Mouse (Mus musculus) kidney, postnatal 0 days (tissue): Measurements from ENCODE around the gene Nrxn3. TPM values are rescaled to one million over a fixed set of nuclear protein-coding genes. Genes with fewer than 3 reads are reported as not detected.

Experiments used
- ATAC-seq: fragments of 200-750 bp; cut with Nextera tagmentation; replicated peaks from 2 replicates; pipeline ENCODE4 v1.8.0; 2017; ENCODE audit warnings: low read depth, moderate number of reproducible peaks, moderate TSS enrichment, moderate library complexity; ENCODE audit not compliant: low FRiP score
- DNase-seq: peaks from one replicate; pipeline ENCODE4 v3.0.0-alpha.2; 2016; ENCODE audit warnings: low spot score
- H3K27ac ChIP-seq: fragments of 300-500 bp; sonication (generic); 2 replicates; pipeline ENCODE4 v1.5.1; 2014; ENCODE audit warnings: mild to moderate bottlenecking
- H3K27me3 ChIP-seq: fragments of 300-500 bp; sonication (generic); 2 replicates; pipeline ENCODE4 v1.6.1; 2014; ENCODE audit warnings: low read length, mixed read lengths; ENCODE audit not compliant: insufficient read depth
- H3K36me3 ChIP-seq: fragments of 300-500 bp; sonication (generic); 2 replicates; pipeline ENCODE4 v1.6.1; 2014; ENCODE audit warnings: low read length, mixed read lengths; ENCODE audit not compliant: insufficient read depth
- H3K4me1 ChIP-seq: fragments of 300-500 bp; sonication (generic); replicated peaks from 2 replicates; pipeline ENCODE4 v1.6.1; 2014; ENCODE audit warnings: antibody characterized with exemption, low read length, mixed read lengths; ENCODE audit not compliant: insufficient read depth
- H3K4me2 ChIP-seq: fragments of 300-500 bp; sonication (generic); 2 replicates; pipeline ENCODE4 v1.6.1; 2014; ENCODE audit warnings: mild to moderate bottlenecking, low read length, moderate library complexity, mixed read lengths
- H3K4me3 ChIP-seq: fragments of 300-500 bp; sonication (generic); replicated peaks from 2 replicates; pipeline ENCODE4 v1.5.1; 2014; ENCODE audit warnings: low read depth, low read length
- H3K9ac ChIP-seq: fragments of 300-500 bp; sonication (generic); 2 replicates; pipeline ENCODE4 v1.6.1; 2014; ENCODE audit warnings: low read depth, low read length
- H3K9me3 ChIP-seq: fragments of 300-500 bp; sonication (generic); replicated peaks from 2 replicates; pipeline ENCODE4 v1.6.1; 2016; ENCODE audit warnings: low read length, inconsistent platforms, mixed read lengths
- CTCF ChIP-seq: IDR thresholded peaks from 2 replicates; pipeline ENCODE4 v1.5.1; 2016; ENCODE audit warnings: antibody characterized with exemption, low read depth, mild to moderate bottlenecking, moderate library complexity
- WGBS: fragments of 180-500 bp; shearing (Covaris S2); extraction: QIAGEN DNeasy Blood & Tissue Kit; methylation state at CpG from one replicate; pipeline ENCODE4 v1.1.7; 2014; 5-methylcytosine and 5-hydroxymethylcytosine counted together
- polyA plus RNA-seq: library from polyadenylated mRNA; unstranded; fragments of >200 nt; fragmentation: Nextera tagmentation; extraction: Ambion mirVana; gene quantifications from 2 replicates; pipeline ENCODE4 v1.2.1, GENCODE M21; 2015

Gene Nrxn3
- polyA plus RNA-seq, 1 experiment from 2014 or later = 3.0 TPM

DNA sequence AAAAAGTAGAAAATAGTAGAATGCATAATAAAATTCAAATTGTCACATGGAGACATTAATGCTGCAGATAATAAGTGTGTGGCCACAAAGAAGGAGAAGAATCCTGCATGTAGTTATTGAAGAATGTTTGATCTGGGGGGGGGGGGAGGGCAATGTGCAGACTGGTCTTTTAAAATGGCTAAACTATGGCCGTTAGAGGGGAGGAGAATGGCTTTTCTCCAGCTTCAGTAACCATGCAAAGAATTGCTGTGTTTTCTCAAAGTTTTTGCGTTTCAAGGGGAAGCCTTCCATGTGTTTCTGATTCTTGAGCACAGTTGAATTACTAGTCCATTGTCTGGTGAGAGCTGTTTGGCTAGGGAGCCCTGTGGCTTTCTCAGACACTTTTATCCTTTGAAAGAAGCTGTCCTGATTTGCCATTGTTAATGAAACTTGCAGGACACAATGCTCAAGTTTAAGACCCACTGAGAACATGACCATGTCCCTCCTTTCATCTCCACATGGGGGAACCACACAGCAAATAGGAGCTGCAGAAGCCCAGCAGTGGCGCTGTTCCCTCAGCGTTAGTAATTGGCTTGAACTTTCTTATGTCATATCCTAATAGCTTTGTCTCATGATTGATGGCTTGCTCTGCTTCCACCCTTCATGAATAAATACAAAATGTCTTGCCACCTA is 808.1 kb downstream of the Nrxn3 start:
- Histone ChIP-seq H3K27me3 (no peaks in the 10 kb centered on the region), H3K9me3 (no peaks in the 10 kb centered on the region), H3K36me3 (no peaks in the 10 kb centered on the region), H3K27ac (no peak overlapping the region), H3K4me2 (no peak overlapping the region), H3K4me1 (no peaks in the 10 kb centered on the region), H3K9ac (no peak overlapping the region), H3K4me3 (no peak overlapping the region)
- peak; percentile 16 for DNase-seq
- ATAC-seq = no peak
- WGBS = 20% methylated on average over 4 of the region's 4 CpGs
- TF ChIP-seq CTCF = peak; percentile 59

DNA sequence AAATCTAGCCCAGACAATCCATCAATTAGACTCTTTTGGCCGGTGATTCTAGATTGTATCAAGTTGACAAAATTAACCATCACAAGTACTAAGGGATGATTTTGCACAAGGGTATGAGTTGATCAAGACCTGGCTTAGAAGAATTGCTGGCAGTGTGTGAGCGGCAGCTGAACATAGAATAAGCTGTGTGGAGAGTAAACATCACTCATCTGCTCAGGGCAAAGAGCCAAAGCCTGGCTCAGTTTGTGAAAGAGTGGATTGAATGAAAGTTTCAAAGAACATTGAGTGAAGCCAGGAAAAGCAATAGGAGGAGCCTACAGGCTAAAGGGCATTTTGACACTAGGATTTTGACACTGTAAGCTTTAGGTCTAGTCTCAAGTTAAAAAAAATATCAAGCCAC is 828.6 kb downstream of the Nrxn3 start:
- H3K9ac ChIP-seq = no peak overlapping the region
- H3K4me1 ChIP-seq = no peaks in the 10 kb centered on the region
- no peak overlapping the region for H3K4me3 ChIP-seq
- DNase-seq (no peak), ATAC-seq (no peak)
- no peak overlapping the region for H3K27ac ChIP-seq
- H3K27me3 ChIP-seq = no peaks in the 10 kb centered on the region
- no peak for TF ChIP-seq CTCF
- 69% methylated on average over 2 of the region's 2 CpGs for WGBS
- no peaks in the 10 kb centered on the region for H3K36me3 ChIP-seq
- no peak overlapping the region for H3K4me2 ChIP-seq
- H3K9me3 ChIP-seq = no peaks in the 10 kb centered on the region

DNA sequence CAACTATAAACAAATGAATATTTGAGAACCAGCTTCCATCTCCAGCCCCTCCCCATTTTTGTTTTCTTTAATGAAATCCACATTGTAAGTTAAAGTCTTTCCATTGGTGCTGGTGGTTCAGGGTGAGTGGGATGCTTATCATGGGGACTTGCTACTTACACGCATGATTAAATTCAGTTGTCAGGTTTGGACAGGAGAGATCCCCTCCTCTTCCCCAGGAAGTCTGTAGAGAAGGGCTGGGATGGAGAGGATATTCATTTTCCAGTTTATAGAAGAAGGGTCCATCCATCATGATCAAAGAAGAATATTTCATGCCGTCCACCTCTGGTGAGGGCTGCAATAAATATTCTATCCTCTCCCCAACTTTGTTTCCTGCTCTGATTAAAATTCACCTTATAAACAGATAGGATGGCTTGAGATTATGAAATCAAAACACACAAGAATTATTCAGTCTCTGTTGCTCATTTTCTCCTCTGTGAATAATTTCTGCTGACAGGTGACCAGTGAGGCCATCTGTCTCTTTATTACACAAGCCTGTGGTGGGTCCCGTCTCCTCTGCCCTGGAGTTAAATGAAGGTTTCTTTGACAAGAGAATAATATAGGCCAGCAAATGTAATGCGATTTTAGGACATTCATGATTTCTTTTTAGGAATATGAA is 830.7 kb downstream of the Nrxn3 start:
- ATAC-seq = no peak
- no peaks in the 10 kb centered on the region for H3K27me3 ChIP-seq

DNA sequence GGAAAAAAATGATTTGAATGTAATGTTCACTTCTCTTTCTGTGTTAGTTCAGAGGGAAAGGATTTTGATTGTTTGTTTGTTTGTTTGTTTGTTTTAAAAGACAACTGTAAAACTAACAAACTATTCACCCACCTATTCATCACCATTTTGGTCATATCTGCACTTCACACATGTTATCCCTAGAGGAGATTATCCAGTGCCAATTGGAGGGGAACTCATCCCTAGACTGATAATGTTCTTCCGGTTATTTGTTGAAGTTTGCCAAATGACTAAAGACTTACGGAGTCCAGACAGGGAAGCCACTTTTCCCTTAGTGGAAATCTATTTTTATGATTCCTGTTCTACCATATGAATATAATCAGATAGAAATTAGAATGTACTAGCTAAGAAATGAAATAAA is 831.5 kb downstream of the Nrxn3 start:
- DNase-seq = no peak
- Histone ChIP-seq H3K4me3 (no peak overlapping the region), H3K9me3 (no peaks in the 10 kb centered on the region), H3K4me1 (no peaks in the 10 kb centered on the region), H3K36me3 (no peaks in the 10 kb centered on the region), H3K27me3 (no peaks in the 10 kb centered on the region), H3K4me2 (no peak overlapping the region), H3K9ac (no peak overlapping the region), H3K27ac (no peak overlapping the region)
- WGBS = 81% methylated on average over 2 of the region's 2 CpGs
- TF ChIP-seq CTCF = no peak
- ATAC-seq = no peak

More for the DNA sequence above, 830.7 kb downstream of the Nrxn3 start:
- Histone ChIP-seq H3K9me3 (no peaks in the 10 kb centered on the region), H3K4me1 (no peaks in the 10 kb centered on the region), H3K9ac (no peak overlapping the region), H3K36me3 (no peaks in the 10 kb centered on the region), H3K4me2 (no peak overlapping the region), H3K27ac (no peak overlapping the region), H3K4me3 (no peak overlapping the region)
- DNase-seq = no peak
- WGBS = 33% methylated on average over 4 of the region's 4 CpGs
- TF ChIP-seq CTCF = no peak

DNA sequence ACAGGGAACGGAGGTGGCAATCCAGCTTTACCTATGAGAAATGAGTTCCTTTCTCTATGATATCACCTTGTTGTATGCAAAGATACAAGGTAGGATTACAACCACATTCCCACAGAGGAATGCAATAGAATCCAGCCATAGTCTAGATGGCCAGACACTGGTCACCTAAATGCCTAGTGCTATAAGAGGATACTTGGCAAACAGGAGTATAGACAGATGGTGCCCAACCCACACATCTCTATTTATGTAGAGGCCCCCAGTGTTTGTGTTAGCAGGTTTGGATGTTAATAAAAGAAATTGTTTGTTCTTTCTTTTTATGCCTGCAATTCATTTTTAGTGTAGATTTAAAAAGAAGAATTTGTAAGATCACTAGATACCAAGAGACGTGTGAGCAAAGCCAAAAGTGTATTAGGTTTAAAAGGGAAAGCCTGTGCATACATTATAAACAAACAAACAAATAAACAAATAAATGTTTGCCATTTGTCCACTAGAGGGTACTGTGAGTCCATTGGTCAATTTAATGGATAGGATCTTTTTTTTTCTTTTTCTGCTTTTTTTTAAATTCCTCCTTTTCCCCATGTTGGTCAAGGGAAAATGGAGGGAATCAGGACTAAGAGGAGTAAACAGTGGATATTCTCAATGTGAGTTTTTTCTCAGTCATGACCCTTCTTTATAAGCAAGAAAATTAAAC is 832.2 kb downstream of the Nrxn3 start:
- no peak for ATAC-seq

DNA sequence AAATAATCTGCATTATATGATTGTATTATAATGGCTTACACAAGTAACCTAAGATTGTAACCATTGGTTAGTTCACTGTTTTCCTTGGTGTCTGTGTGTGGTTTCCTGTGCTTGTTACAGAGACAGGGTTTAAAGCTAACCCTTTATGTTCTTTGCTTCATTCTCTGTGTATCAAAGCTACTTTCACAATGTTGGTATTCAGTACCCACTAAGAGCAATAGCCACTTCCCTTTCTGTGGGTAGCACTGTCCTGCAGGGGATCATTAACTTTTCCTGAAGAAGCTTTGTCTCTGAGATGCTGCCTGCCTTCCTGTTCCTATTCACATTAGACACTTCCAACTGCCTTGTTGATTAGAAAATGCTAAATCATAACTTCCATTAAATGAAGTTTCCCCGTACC is 836.2 kb downstream of the Nrxn3 start:
- 83% methylated on average over 1 of the region's 1 CpGs for WGBS
- no peaks in the 10 kb centered on the region for H3K27me3 ChIP-seq
- ATAC-seq = no peak

More for the DNA sequence above, 832.2 kb downstream of the Nrxn3 start:
- Histone ChIP-seq H3K9ac (no peak overlapping the region), H3K4me3 (no peak overlapping the region), H3K9me3 (no peaks in the 10 kb centered on the region), H3K27me3 (no peaks in the 10 kb centered on the region), H3K27ac (no peak overlapping the region), H3K36me3 (no peaks in the 10 kb centered on the region), H3K4me2 (no peak overlapping the region), H3K4me1 (no peaks in the 10 kb centered on the region)
- TF ChIP-seq CTCF = peak; percentile 69
- WGBS = 74% methylated on average over 2 of the region's 2 CpGs
- peak; percentile 41 for DNase-seq

More for the DNA sequence above, 836.2 kb downstream of the Nrxn3 start:
- no peak overlapping the region for H3K27ac ChIP-seq
- no peaks in the 10 kb centered on the region for H3K9me3 ChIP-seq
- no peaks in the 10 kb centered on the region for H3K4me1 ChIP-seq
- H3K4me3 ChIP-seq = no peak overlapping the region
- no peak for TF ChIP-seq CTCF
- no peak overlapping the region for H3K9ac ChIP-seq
- no peak for DNase-seq
- no peak overlapping the region for H3K4me2 ChIP-seq
- H3K36me3 ChIP-seq = no peaks in the 10 kb centered on the region
